Mouse (Mus musculus) CH12.LX (cell line): Measurements from ENCODE around the gene Ppp1r14d.

ENCODE experiments used
- CHD2 ChIP-seq: IDR thresholded peaks from 2 replicates; pipeline ENCODE4 v1.6.1; 2011; ENCODE audit warnings: low read length, improper control_type of control experiment
- CTCF ChIP-seq, 2 experiments: IDR thresholded peaks in 1 of 2; conservative IDR thresholded peaks in 1 of 2; 2 replicates each; pipeline ENCODE4 v1.5.1; 2011 to 2012; ENCODE audit warnings: low read depth in 2 of 2, low read length in 2 of 2, improper control_type of control experiment in 1 of 2, inconsistent platforms in 1 of 2, mild to moderate bottlenecking in 1 of 2, moderate library complexity in 1 of 2
- E2F4 ChIP-seq: IDR thresholded peaks from 2 replicates; pipeline ENCODE4 v1.6.1; 2011; ENCODE audit warnings: low read depth, low read length, improper control_type of control experiment; ENCODE audit not compliant: insufficient replicate concordance
- EP300 ChIP-seq: IDR thresholded peaks from 2 replicates; pipeline ENCODE4 v1.6.1; 2011; ENCODE audit warnings: low read length, improper control_type of control experiment
- MEF2A ChIP-seq: IDR thresholded peaks from 2 replicates; pipeline ENCODE4 v1.6.1; 2014; ENCODE audit warnings: low read depth, mild to moderate bottlenecking, inconsistent platforms, low read length, improper control_type of control experiment, borderline replicate concordance
- POLR2A ChIP-seq: IDR thresholded peaks from 2 replicates; pipeline ENCODE4 v1.6.1; 2011; ENCODE audit warnings: low read depth, mild to moderate bottlenecking, improper control_type of control experiment, low read length
- RAD21 ChIP-seq: IDR thresholded peaks from 2 replicates; pipeline ENCODE4 v1.6.1; 2011; ENCODE audit warnings: low read depth, mild to moderate bottlenecking, low read length, improper control_type of control experiment, moderate library complexity
- USF1 ChIP-seq: IDR thresholded peaks from 2 replicates; pipeline ENCODE4 v1.6.1; 2014; ENCODE audit warnings: low read depth, mild to moderate bottlenecking, inconsistent platforms, low read length, improper control_type of control experiment
- ZC3H11A ChIP-seq: IDR thresholded peaks from 2 replicates; pipeline ENCODE4 v1.6.1; 2012; ENCODE audit warnings: low read depth, mild to moderate bottlenecking, inconsistent platforms, low read length, improper control_type of control experiment
- ZNF384 ChIP-seq: IDR thresholded peaks from 2 replicates; pipeline ENCODE4 v1.6.1; 2012; ENCODE audit warnings: low read depth, low read length, improper control_type of control experiment, inconsistent platforms

GRCm38 (mm10) chr2:119260518-119260917 is 30.8 kb upstream of the Ppp1r14d start:
- TF ChIP-seq USF1: no peak
- no peak for TF ChIP-seq ZNF384
- no peak for TF ChIP-seq EP300
- TF ChIP-seq MEF2A: no peak
- no peak for TF ChIP-seq RAD21
- TF ChIP-seq CTCF (conservative IDR thresholded peaks at IDR 0.05 in 1 of 2, IDR thresholded peaks at IDR 0.05 in 1 of 2; ENCODE audit: low read depth in 2 of 2, low read length in 2 of 2): no peak
- TF ChIP-seq CHD2: no peak
- TF ChIP-seq POLR2A: no peak
- no peak for TF ChIP-seq ZC3H11A
- TF ChIP-seq E2F4: no peak
